Mouse (Mus musculus) cerebellum, postnatal 4 days (tissue): ENCODE measurements around the gene Olfr944.

Experiments used
- DNase-seq, 2 experiments: peaks; one replicate each; pipeline ENCODE4 v3.0.0; 2022; ENCODE audit warnings: low spot score in 2 of 2, mixed read lengths in 1 of 2

Gene Olfr944

GRCm38 (mm10) chr9:39201620-39202019 is at the start of gene Olfr944:
Gene Olfr944, plus strand, starts transcription at chr9:39201920.
- DNase-seq = no peak

GRCm38 (mm10) chr9:39152401-39152800 is 49.3 kb upstream of the Olfr944 start:
- DNase-seq = no peak

GRCm38 (mm10) chr9:39166004-39166403 is 35.7 kb upstream of the Olfr944 start, which contains the start of gene Olfr943:
Gene Olfr943, plus strand, starts transcription at chr9:39166304.
- DNase-seq = no peak

GRCm38 (mm10) chr9:39249894-39250293 is 48.2 kb downstream of the Olfr944 start, which contains the start of gene Olfr1537:
Gene Olfr1537, minus strand, starts transcription at chr9:39249994.
- no peak for DNase-seq
